Mouse (Mus musculus): ENCODE measurements around the gene Donson.
"Not testable (repeated sequence)": the region's sequence is repeated elsewhere in the genome, so short reads cannot be mapped to it uniquely, and the experiment has no call there.

The Donson gene

DNA sequence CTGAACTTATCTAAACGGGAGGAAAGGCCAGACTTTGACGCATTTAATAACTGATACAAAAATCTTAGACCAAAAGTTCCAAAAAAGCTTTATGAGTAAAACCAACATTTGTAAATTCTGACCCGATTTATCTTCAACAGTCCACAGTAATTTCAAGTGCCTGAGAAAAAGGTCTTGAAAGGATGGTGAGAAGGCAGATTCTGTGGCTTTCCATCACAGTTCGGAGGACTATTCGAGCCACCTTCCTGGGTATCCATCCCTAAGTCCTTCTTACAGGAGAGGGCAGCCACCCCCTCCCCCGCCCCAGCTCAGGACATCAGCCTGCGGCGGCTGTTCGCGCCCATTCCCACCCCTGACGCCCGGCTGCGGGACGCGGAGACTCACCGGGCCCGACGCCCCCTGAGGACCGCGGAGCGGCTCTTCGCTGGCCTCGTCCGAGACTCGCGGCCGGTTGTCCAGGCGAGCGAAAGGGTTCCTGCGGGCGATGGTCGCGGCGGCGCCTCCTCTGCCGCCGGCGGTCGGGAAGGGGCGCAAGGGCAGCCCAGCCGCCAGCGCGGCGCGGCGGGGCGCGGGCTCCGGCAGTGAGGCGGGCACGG, 449 bp downstream of the Donson start:
- no peak for DNase-seq (ENCODE audit: low spot score in 2 of 2)

- DNase-seq (ENCODE audit: low spot score in 2 of 2), result no peak
These were observed 2.2 kb downstream of the Donson start for GRCm38 (mm10) chr16:91686369-91686768.

GRCm38 (mm10) chr16:91685526-91685925, 3.0 kb downstream of the Donson start:
- no peak for DNase-seq (ENCODE audit: low spot score in 2 of 2)

DNA sequence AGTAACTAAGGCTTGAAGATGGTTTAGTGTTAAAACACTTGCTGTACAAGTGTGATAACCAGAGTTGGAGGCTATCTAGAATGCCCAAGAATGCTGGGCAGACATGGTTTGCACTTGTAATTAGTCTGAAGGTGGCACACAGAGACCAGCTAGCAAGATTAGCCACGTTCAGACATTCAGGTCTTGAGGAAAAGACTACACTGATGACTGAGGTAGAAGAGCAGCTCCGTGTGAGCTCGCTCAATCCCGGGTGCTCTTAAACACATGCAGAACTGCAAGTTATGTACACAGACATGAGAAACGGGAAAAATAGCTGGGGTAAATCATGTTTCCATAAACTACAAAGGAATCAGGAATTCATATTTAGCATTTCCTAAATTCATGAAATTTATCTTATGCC, 7.9 kb downstream of the Donson start:
- no peak for DNase-seq (ENCODE audit: low spot score in 2 of 2)

GRCm38 (mm10) chr16:91678147-91678911, 10.2 kb downstream of the Donson start:
- DNase-seq (ENCODE audit: low spot score in 2 of 2), result no peak

GRCm38 (mm10) chr16:91674500-91674899, 14.1 kb downstream of the Donson start:
- DNase-seq (ENCODE audit: low spot score in 2 of 2), result no peak

DNA sequence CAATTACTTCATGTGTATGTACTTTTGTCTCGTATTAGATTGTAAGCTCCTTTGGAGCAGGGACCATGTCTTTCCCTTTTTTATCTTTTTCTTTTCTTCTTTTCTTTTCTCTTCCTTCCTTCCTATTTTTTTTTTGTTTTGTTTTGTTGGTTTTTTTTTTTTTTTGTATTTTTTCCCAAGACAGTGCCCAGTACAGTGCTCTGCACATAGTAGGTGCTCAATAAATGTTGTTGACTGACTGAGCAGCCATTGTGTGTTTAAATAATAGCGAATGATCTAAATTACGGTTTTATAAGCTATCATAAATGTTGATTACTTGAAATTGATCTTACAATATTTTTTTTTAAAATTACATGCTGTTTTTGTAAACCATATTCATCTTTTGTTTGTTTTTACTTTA, 24.8 kb downstream of the Donson start:
- DNase-seq (ENCODE audit: low spot score in 2 of 2), result no peak

- DNase-seq (ENCODE audit: low spot score in 2 of 2), result peak; percentile 34 to 47
These were observed 26.2 kb downstream of the Donson start for GRCm38 (mm10) chr16:91662336-91662735.

- no peak for DNase-seq (ENCODE audit: low spot score in 2 of 2)
These were observed 27.2 kb downstream of the Donson start for GRCm38 (mm10) chr16:91661397-91661796.

- DNase-seq (ENCODE audit: low spot score in 2 of 2), result no peak
These were observed 28.8 kb downstream of the Donson start for GRCm38 (mm10) chr16:91659798-91660197.

- DNase-seq (ENCODE audit: low spot score in 2 of 2), result no peak
These were observed 30.1 kb downstream of the Donson start for GRCm38 (mm10) chr16:91658471-91658870.

- DNase-seq (ENCODE audit: low spot score in 2 of 2), result no peak
These were observed 31.3 kb downstream of the Donson start for GRCm38 (mm10) chr16:91657285-91657684.

DNA sequence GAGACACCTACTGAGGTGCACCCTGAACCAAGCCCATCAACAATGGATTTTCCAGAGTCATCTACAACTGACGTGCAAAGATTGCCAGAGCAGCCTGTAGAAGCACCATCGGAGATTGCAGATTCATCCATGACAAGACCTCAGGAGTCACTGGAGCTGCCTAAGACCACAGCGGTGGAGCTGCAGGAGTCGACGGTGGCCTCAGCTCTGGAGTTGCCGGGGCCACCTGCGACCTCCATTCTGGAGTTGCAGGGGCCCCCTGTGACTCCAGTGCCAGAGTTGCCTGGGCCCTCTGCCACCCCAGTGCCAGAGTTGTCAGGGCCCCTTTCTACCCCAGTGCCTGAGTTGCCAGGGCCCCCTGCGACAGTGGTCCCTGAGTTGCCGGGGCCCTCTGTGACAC, 33.3 kb downstream of the Donson start:
- DNase-seq (ENCODE audit: low spot score in 2 of 2), result no peak

DNA sequence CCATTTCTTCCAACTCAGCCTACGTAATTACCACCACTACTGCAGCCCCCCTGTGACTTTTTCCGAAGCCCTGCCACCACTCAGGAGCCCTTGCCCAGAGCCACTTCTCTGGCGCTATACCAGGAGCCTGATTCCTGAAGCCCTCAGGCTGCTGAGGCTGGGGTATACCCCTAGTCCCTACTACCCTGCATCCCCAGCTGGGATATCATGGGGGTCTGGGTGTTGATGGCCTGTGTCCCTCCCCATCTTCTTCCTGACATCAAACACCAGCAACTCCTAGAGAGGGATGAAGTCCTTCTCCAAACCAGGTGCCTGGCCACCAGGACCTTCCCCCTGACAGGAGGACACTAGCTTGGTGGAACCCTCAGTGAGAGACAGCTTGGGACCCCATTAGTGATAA, 36.4 kb downstream of the Donson start:
- DNase-seq (ENCODE audit: low spot score in 2 of 2), result no peak

GRCm38 (mm10) chr16:91649781-91650180, 38.8 kb downstream of the Donson start:
- DNase-seq (ENCODE audit: low spot score in 2 of 2), result no peak

DNA sequence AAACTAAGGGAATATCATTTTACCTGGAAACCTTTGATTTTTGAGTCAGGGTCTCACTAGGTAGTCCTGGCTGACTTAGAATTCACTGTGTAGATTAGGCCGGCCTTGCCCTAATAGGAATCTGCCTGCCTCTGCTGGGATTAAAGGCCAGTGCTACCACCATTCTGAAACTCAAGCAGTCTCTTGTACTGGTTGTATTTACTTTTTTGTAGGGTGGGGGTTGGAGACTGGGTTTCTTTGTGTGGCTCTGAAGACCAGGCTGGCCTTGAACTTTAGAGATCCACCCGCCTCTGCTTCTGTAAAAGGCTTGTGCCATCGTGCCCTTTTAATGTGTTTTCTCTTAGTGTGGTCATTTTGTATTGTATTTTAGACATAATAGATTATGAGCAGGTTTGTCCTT, 39.3 kb downstream of the Donson start:
- no peak for DNase-seq (ENCODE audit: low spot score in 2 of 2)

DNA sequence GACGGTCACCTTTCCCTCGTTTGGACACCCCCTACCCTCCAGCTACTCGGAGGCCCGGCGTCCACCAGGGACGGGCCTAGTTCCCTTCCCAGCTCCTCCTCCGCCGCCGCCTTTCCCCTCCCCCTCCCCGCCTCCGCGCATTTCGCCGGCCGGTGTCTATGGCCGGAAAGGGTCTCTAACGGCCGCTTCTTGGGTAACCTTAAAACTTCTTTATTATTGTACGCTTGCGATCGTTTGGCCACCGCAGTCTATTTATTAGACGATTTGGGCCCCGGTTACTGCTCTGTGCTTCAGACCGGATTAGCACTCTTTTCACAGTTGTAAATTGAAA, 40.4 kb downstream of the Donson start:
- peak; percentile 63 to 68 for DNase-seq (ENCODE audit: low spot score in 2 of 2)

DNA sequence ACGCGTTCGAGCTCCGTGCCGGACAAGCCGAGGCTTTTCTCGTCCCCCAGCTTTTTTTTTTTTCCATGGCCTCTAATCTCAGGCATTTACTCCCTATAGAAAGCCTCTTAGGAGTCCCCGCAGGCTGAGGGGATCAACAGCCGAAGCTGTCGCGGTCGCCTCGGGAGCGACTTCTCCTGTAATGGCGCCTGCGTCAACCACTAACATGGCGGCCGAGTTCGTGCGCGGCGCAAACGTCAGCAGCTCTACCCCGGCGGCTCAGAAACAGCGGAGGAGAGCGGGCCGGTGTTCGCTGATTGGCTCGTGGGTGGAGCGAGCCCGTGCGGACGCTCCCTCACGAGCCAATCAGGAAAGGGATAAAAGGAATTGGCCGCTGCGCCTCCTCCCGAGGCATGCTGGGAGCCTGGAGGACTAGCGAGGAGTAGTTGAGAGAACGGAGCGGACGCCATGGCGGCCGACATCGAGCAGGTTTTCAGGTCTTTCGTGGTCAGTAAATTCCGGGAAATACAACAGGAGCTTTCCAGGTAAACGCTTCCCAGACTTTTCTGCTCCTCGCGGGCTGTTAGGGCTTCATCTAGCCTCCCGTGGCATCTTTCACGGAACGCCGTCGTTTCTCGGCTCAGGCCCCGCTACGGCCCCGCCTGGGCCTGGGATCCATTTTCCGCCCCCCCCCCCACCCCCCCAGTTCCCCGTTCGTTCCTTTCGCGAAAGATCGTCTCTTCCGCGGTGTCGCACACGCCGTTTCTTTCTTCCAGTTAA, 40.9 kb downstream of the Donson start, which contains the start of gene Son:
Son (plus strand) TSS at position 46 of the 759 bp plus-strand sequence.
- DNase-seq (ENCODE audit: low spot score in 2 of 2), result peak; percentile 97

GRCm38 (mm10) chr16:91646681-91647419, 41.7 kb downstream of the Donson start, which contains the start of gene Gart:
Gene Gart (minus strand): TSS chr16:91646952.
- peak; percentile 91 to 92 for DNase-seq (ENCODE audit: low spot score in 2 of 2)

DNA sequence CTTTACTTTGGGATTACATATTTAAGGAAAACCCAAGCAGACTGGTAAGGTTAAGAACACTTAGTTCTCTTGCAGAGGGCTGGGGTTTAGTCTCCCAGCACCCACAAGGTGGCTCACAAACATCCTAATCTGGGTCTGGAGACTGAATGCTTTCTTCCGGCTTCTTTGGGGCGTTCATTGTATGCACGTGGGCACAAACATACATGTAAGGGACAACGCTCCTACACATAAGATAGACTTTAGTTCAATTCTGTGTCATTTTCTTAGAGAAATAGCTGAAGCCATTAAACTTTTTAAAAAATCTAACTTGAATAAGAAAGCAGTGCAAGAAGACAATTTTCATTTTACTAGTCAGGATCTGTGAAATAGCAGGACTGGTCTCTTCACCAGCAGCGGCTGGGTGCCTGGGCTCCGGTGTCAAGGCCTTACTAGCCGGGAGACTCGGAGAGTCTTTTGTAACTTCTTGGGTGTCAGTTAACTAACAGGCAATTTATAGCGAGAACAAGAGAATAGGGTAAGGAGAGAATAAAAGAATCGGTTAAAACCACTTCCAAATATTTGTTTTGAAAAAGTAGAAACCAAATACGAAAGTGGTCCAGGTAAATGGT, 42.5 kb downstream of the Donson start:
- DNase-seq (ENCODE audit: low spot score in 2 of 2), result no peak

GRCm38 (mm10) chr16:91645420-91645819, 43.1 kb downstream of the Donson start:
- DNase-seq (ENCODE audit: low spot score in 2 of 2), result not testable (repeated sequence)

GRCm38 (mm10) chr16:91644901-91645300, 43.7 kb downstream of the Donson start:
- DNase-seq (ENCODE audit: low spot score in 2 of 2), result no peak
